Mouse (Mus musculus) spleen, adult 18-20 months (tissue): ENCODE data around the gene Nlrp3.

Source experiments
- DNase-seq, 2 experiments: peaks; one replicate each; pipeline ENCODE4 v3.0.0; 2022; ENCODE audit warnings: mixed read lengths in 2 of 2

Gene Nlrp3

DNA sequence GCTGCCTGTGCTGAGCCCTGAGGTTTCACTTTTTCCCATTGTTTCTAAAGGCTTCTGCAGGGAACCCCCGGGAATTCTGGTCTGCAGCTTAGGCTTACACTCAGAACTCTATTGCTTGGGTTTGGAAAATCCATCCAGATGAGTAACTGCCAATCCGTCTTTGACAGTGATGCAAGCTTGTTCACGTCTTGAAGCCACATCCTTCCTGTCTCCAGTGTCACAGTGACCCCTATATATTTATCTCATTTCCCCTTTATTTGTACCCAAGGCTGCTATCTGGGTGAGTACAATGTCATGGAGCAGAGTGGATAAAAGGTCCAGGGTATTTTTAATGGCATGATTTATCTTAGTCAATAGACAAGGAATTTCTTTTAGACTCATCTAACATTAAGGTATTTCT lies at the start of gene Nlrp3:
TSS of gene Nlrp3 (plus strand) at position 245 of the 400 bp plus-strand sequence.
- DNase-seq = no peak

DNA sequence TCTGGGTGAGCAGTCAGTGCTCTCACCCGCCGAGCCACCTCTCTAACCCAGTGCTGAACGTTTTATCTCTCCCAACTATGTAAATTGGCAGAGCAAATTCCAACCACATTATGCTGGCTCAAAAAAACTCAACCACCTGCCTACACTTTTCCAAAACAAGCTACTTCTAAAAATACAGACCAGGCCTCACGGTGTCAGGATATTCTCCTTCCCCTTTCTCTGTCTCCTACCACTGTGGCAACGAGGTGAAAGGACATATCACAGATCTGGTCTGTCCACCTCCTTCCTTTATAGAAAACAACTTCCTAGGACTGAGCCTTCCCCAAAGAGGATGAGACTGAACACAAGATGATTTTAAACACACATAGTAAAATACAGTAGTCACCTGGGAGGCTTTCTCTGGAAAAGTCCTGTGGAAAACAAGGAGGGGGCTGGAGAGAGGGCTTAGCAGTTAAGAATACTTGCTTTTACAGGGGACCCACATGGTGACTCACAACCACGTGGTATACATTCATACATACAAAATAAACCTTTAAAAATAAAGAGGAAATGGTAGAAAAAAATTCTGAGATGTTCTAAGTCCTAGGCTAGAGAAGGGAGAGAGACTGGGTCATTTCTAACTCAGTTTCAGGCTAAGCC lies 44.6 kb upstream of the Nlrp3 start:
- DNase-seq = no peak

DNA sequence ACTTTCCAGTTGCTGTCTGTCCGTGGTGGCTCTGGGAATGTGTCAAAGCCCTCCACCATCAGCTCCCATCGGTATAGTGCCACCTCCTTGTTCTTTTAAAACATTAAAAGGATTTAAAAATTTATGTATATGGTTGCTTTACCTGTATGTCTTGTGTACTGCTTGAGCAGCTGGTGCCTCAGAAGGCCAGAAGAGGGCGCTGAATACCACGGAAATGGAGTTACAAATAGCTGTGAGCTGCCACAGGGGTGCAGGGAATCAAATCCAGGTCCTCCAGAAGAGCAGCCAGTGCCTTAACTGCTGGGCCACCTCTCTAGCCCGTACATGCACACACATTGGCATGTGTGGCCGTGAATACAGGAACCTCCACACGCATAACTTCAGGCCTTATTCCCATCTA lies 43.6 kb upstream of the Nlrp3 start:
- DNase-seq = no peak

DNA sequence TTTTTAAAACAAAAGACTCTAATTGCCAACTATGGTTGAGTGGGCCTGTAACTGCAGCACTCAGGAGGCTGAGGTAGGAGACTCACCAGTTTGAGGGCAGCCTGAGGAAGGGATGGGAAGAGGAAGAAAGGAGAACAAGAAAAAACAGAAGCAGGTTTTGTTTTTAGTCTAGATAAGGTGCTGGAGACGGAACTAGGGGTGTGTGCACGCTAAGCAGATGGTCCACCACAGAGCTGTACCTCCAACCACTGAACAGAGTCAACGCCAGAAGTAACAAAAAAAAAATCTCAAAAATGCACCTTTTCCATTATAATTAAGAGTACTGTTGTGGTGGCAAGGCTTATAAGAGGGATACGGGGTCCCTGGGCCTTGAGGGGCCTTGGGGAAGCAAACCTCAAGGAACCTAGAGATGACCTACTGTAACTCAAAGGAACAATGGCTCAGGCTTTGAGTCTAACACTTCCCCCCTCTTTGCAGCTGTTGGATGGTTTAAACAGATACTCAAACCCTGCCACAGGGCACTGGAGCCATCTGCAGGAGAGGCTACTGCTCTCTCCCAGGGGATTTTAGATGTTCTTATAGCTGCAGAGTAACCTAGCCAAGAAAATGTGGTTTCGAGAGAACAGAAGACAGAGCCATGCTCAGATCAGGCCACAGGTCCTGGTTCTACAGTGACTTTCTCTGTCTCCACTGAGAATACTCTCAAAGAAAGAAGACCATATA lies 39.2 kb upstream of the Nlrp3 start:
- DNase-seq = no peak

DNA sequence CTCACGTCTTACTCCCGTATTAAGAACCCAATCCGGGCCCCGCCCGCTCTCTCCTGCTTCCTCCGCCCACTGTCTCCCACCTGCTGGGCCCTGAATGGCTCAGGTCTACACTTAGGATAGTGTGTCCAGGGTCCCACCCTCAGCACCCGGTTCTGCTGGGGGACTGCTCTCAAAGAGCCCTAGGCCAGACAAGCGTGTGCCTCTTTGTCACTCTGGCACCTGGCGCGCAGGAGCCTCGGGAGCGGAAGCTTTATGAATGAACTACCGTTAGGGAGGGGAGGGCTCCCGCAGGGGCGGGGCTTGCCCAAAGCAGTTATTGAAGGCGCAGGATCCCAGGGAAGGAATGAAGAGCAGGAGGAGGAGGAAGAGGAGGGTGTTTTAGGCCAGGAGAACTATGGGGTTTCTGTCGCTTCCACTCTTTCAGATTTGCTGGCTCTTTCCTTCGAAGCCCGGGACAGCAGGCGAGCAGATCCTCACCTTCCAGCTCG lies 36.0 kb upstream of the Nlrp3 start:
- peak; percentile 44 to 65 for DNase-seq

DNA sequence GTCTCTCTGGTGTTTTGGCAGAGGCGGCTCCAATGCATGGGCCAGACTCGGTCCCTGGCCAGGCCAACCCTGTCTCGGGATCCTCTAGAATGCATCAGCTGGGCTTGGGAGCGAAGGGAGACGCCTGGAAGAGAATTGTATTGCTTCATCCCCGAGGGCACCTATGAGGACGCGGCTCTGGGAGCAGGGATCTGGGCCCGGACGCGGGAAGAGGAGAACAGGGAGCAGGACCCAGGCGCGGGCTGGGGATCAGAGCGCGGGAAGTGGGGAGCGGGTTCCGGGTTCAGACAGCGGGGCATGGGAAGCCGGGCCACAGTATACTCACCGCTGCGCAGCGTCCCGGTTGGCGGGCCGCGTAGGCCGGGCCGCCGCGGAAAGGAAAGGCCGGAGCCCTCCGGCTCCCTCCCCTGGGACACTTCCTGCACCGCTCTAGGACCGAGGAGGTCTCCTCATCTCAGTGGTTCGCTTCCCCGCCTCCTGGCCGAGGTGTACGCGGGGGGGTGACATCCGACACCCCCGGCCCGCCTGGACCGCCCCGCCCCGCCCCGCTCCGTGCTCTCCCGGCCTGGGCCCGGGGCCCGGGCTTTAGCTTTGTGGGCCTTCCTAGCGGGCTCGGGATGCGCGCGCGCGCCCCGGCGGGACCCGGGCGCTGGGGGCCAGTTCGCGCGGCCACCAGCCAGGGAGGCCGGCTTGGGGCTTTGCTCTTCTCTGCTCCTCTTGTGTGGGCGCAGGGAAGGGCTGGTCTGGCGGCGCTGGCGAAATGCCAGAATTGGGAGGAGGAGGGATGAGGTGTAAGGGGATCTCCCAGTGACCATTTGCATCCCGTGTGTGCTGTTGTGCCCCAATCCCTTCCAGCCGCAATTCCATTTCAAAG lies 35.3 kb upstream of the Nlrp3 start:
- DNase-seq = peak; percentile 68 to 70

DNA sequence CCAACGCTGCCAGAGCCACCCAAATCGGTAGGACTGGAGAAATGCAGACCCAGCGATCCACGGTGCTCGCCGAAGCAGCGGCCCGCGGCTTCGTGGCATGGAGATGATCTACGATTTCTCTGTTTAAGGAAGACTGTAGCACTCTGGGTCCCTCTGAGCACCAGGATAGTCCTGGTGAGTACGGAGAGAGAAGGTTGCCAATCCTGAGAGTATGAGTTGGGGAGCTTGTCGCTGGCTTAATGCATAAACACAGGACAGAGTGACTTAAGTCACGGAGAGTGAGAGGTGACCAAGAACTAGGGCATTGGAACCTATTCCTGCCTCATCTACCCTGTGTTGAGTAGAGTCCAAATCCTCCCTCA lies 34.7 kb upstream of the Nlrp3 start:
- DNase-seq = no peak

DNA sequence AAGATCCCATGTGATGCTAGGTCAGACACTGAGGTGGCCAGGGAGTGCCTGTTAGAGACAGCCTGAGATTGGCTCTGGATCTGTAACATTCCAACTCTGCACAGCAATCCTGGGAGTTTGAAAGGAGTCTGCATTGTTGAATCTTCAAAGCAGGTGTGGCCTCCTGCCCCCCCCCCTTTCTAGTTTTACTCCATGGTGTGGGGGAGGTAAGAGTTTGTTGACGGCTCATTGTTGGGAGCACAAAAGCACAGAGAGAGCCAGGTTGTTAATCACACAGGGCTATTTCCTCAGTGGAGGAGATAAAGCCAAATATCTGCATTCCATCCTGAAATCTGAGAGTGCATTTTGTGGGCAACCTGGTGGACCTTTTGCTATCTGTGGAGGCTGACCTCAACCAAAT lies 29.8 kb upstream of the Nlrp3 start:
- DNase-seq = no peak

DNA sequence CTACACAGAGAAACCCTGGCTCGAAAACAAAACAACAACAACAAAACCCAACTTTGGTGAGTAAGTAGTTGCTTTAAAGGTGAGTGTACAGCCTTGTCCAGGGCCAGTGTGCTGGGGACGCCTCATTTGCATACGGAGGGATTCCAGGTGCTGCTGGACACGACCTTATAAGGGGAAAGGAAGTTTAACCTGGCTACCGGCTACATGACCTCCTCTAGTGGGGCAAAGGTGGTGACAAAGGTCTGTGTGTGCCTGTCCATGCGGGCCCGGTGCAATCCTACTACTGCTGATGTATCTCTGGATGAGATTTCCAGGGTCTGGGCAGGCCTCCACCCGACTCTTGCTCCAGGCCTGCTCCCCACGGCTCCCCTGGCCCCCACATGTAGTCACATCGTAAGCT lies 28.6 kb upstream of the Nlrp3 start:
- DNase-seq = no peak

DNA sequence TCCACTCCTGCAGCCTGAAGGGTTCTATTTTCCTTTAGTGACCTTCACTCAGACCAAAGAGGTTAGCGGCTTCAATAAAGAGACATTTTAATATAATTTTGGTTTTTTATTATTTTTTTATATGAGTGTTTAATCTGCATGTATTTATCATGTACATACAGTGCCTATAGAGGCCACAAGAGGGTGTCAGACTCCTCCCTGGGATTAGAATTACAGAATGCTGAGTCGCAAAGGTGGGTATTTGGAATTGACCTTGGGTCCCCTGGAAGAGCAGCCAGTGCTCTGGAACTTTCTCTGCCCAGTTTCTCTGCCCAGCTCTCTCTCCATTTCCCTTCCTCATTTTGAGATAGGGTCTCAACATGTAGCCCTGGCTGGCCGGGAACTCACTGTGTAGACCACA lies 27.8 kb upstream of the Nlrp3 start:
- no peak for DNase-seq

DNA sequence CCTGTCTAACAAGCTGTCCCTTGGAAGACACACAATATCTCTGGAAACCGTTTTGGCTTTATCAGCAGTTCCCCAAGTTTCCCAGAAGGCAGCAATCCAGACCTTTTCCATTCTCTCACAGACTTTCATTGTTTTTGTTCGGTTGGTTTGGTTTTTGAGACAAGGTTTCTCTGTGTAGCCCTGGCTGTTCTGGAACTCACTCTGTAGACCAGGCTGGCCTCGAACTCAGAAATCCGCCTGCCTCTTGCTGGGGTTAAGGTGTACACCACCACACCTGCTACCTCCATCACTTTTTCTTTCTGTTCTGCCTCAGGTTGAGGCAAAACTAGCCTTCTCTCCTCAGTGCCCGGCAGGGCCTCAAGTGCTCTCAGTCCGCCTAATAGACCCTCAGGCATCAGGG lies 27.0 kb upstream of the Nlrp3 start:
- no peak for DNase-seq

DNA sequence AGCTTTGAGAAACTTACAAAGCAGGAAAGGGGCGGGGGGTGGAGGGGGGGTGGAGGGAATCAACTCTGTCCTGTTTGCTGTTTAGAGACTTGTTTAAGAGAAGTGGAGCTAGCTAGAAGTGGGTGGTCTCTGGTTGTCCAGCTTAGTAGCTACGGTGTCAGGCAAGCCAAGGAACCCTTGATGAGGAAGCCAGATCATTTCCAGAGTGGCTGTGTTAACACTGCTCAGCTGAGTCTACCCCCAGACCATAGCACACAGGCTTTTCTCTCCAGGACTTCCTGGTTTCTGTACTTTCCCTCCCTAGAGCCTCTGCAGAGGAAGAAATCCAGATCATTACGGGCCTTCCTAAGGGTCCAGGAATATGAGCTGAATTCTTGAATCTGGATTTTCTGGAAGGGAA lies 26.6 kb upstream of the Nlrp3 start:
- no peak for DNase-seq

DNA sequence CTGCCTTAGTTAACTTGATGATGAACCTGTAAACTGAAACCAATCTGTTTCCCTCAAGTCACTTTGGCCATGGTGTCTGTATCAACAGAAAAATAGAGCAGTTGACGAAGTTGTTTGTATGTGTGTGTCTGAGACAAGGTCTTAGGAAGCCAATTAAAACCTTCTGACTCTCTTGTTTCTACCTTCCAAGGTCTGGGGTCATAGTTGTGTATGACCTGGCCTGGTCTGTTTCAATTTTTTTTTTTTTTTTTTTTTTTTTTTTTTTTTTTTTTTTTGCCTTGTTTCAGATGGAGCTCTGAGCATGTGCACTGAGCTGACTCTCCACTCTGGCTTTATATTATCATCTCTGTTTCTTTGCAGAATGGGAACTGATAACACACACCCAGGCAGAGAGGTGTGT lies 23.9 kb upstream of the Nlrp3 start:
- DNase-seq = no peak

DNA sequence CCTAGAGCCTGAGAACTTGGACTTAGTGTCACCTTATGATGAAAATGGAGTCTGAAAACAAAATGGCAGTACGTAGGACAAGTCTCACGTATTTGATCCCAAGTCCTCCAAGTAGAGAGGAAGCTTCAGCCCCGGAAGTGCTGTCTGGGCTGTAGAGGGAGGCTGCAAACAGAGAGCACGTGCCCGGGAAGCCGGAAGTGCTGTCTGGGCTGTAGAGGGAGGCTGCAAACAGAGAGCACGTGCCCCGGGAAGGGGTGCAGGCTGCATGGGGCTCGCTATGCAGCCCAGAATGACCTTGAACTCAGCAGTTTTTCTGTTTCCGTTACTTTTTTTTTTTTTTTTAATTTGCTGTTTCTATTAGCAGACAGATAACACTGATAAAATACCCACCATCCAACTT lies 23.1 kb upstream of the Nlrp3 start:
- DNase-seq = no peak

DNA sequence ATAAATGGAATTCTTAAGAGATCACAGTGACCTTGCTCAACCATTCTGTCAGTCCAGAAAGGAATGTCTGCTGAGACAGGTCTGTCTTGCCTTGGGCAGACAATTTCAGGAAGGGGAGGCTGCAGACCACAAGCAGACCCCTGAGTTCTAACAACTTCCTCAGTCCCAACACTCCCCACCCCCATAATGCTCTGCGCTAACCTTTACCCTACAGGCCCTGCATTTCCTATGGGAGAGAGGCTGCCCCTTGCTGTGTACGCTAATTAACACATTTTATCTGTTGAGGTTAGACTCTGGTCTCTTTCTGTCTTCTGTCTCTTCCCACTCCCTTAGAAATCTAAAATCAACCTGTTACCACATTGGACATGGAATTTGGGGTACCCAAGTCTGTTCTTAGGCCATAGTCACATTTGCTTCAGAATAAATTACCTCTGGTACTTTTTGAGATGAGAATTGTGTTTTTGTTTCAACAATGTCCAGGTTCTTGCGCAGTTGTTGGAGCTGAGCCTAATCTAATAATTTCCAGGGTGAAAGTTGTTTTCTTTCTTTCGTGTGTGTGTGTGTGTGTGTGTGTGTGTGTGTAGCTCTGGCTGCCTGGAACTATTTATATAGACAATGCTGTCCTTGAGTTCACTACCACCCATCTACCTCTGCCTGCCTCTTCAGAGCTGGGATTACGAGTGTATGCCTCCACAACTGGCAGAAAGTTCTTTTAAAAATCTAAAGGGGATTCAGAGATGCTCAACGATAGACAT lies 21.4 kb upstream of the Nlrp3 start:
- no peak for DNase-seq

DNA sequence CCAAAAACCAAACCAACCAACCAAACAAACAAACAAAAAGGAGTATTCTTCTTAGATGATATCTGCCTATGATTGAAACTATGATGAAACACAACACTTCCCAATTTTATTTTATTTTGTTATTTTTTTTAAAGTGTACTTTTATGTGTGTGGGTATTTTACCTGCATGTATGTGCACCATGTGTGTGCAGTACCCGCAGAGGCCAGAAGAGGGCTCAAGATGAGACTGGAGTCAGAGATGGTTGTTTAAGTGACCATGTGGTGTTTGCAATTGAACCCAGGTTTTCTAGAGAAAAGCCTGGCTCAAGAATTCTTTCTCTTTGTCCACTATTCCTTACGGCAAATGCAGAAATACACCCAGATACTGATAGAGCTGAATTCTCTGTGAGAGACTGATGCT lies 17.2 kb upstream of the Nlrp3 start:
- DNase-seq = no peak

DNA sequence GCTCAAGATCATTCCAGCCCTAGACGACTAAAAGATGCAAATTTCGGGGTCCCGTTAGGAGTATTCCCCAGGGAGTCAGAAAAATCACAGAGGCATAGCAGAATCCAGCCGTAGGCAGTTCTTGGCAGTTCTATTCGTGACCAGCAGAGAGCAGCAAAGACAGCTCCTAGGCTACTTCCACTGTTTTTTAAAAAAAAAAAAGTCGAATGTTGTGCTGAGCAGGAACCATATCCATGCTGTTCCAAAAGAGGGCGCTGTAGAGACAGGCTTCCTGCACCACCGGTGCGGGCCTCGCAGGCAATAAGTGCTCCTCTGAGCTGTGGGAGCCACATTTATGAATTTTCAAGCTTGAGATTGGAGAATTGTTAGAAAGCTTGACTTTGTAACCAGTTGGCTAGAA lies 16.1 kb upstream of the Nlrp3 start:
- peak; percentile 32 to 53 for DNase-seq

DNA sequence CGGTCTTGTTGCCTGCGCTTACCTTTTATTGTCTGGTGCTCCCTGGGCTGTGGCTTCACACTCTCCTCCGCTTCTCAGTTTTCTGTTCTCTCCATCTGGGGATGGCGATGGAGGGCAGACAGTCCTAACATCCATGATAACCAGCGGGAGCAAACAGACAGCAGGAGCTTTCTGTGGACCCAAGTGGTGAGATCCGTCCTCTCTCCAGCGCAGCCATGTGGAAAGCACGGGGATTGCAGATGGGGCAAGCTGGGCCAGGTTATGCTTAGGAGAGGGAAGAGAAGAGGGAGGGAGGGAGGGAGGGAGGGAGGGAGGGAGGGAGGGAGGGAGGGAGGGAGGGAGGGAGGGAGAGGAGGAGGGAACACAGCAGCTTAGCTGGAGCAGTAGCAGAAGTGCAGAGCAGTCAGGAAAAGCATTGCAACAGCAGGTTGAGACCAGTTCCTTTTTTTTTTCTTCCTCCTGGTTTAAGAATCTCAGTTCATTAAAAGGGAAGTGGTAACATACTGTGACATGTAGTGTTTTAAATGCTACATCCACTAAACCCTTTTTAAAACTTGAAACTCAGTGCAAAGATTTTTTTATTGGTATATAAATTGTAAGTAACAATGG lies 14.8 kb upstream of the Nlrp3 start, which contains the start of gene Zkscan17:
TSS of gene Zkscan17 (minus strand) at position 280 of the 609 bp plus-strand sequence.
- no peak for DNase-seq

DNA sequence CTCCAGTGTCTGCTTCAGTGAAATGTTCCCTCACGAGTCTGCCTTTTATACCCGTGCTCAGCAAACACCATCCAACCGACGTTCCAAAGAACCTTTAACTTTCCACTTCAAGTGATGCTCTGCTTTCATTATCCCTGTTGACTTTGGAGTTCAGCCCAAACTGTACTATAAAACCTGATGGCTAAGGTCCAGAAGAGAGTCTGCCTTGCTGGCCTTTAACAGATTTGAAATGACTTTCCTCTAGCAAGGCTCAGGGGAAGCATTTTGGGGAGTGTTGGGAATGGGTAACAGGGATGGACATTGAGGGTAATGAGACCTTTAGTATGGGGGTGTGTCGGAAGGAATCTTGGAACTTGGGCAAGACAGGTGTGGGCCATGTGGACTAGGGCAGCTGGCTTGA lies 11.1 kb upstream of the Nlrp3 start:
- no peak for DNase-seq

DNA sequence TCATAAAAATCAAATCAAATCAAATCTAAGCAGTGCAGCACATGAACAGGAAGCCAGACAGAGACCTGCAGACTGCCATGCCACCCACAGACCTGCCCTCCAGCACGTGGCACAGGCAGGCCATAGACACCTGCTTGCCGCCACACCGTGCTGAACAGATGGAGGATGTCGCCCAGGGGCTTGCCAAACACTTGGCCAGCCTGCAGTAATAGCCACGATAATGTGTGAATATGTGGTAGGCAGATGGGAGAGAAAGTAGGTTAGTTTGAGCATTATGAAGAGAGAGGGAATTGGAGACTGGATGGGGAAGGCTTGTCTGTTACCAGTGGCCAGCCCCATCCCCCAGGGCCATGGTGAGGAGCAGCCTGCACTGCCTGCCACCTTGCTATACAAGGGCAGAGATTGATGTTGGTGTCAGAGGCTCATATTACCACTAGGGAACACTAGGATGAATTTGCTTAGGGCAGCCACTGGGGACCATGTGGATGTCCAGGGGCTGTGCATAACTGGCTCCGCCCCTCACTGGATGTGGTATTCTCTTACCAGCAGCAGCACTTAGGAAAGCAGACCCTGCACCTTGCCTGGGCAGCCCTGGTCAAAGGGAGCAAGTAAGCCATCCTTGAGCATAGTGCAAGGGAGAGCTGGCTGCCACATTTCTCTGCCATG lies 10.4 kb upstream of the Nlrp3 start:
- no peak for DNase-seq

DNA sequence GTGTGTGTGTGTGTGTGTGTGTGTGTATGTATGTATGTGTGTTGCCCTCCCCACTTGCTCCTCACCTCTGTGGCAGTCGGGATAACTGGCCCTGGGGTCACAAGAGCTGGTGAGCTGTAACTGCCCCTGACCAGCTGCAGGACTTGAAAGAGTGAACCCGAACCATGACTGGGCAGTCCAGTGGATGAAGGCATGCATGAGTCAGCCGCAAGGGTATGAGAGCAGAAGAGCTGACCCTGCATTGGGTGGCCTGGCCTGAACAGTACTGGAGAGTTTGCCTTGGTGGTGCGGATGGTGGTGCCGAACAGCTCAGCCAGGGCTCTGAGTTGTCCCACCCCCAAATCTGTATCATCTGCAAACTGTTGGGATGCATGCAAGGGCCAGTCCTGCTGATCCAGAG lies 9.8 kb upstream of the Nlrp3 start:
- no peak for DNase-seq
